Mouse (Mus musculus): ENCODE measurements around the gene Sirt2. TPM values are rescaled to one million over a fixed set of nuclear protein-coding genes. Genes with fewer than 3 reads are reported as not detected.

Sirt2 gene
- polyA plus RNA-seq, 2 experiments = 18.5 to 21.3 TPM

GRCm38 (mm10) chr7:28832137-28832536, 65.6 kb downstream of the Sirt2 start:
- ATAC-seq (ENCODE audit: insufficient read depth) (no peak), DNase-seq (ENCODE audit: low read depth in 3 of 3, low spot score in 3 of 3) (no peak)
- Histone ChIP-seq H3K4me1 (replicated peaks; ENCODE audit: control insufficient read depth in 2 of 2, insufficient read depth in 2 of 2, low read length in 1 of 2) (peaks cover 9 to 15% of the 10 kb centered on the region in 2 experiments), H3K27ac (no peak overlapping the region), H3K27me3 (ENCODE audit: control insufficient read depth, insufficient read depth, low read length) (no peaks in the 10 kb centered on the region), H3K9ac (replicated peaks) (no peak overlapping the region), H3K36me3 (replicated peaks; ENCODE audit: control insufficient read depth, insufficient read depth, low read depth) (peaks cover 6% of the 10 kb centered on the region; the same call in 1 of the 2 replicates), H3K9me3 (ENCODE audit: control insufficient read depth, low read length) (no peaks in the 10 kb centered on the region), H3K4me3 (ENCODE audit: insufficient read depth in 1 of 2, low read depth in 2 of 2, low read length in 2 of 2) (no peak overlapping the region), H3K4me2 (ENCODE audit: low read depth) (no peak overlapping the region)
- WGBS (ENCODE audit: insufficient replicate concordance) = 45% methylated on average over 6 of the region's 6 CpGs
- TF ChIP-seq CTCF (IDR thresholded peaks at IDR 0.05; ENCODE audit: low read depth) = no peak
- no peak for TF ChIP-seq EP300 (IDR thresholded peaks at IDR 0.05; ENCODE audit: low read depth)

DNA sequence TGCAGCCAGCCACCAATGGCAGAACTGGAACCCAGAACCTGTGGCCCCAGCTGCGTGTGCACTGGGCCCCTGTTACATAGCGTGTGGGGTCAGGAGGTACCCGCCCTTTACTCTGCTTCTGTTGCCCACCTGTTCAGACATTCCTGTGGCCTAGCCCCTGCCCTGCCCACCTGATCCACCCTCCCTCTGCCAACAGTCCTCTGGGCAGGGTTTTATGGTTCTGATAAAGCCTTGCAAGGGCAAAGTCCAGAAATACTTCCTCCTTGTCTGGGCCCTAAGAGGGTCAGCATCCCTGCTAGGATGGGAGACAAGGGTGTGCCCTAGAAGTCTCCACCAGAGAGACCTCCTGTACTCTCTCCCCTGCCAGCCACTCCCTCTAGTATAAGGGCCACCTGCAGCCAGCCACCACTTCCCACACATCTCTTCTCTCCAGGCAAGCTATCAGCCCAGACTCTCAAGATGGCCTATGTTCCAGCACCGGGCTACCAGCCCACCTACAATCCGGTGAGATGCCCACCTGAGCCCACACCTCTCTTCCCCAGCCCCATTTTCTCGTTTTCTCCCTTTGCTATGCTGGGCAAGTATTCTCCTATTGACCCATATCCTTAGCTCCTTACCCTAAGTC, 67.3 kb downstream of the Sirt2 start, which contains the start of gene Lgals4:
Lgals4 (plus strand) TSS at position 132 of the 625 bp plus-strand sequence.
- no peak for ATAC-seq (ENCODE audit: insufficient read depth)
- TF ChIP-seq EP300 (IDR thresholded peaks at IDR 0.05; ENCODE audit: low read depth) (no peak), CTCF (IDR thresholded peaks at IDR 0.05; ENCODE audit: low read depth) (no peak)
- Histone ChIP-seq H3K27me3 (ENCODE audit: control insufficient read depth, insufficient read depth, low read length) (no peaks in the 10 kb centered on the region), H3K4me2 (ENCODE audit: low read depth) (no peak within 1 kb of the TSS), H3K27ac (no peak within 1 kb of the TSS), H3K36me3 (replicated peaks; ENCODE audit: control insufficient read depth, insufficient read depth, low read depth) (peaks cover 6% of the 10 kb centered on the region; the same call in 1 of the 2 replicates), H3K4me1 (replicated peaks; ENCODE audit: control insufficient read depth in 2 of 2, insufficient read depth in 2 of 2, low read length in 1 of 2) (peaks cover 9 to 16% of the 10 kb centered on the region in 2 experiments), H3K9ac (replicated peaks) (no peak within 1 kb of the TSS), H3K4me3 (ENCODE audit: insufficient read depth in 1 of 2, low read depth in 2 of 2, low read length in 2 of 2) (no peak within 1 kb of the TSS), H3K9me3 (ENCODE audit: control insufficient read depth, low read length) (no peaks in the 10 kb centered on the region)
- 68% methylated on average over 6 of the region's 6 CpGs for WGBS (ENCODE audit: insufficient replicate concordance)
- DNase-seq (ENCODE audit: low read depth in 3 of 3, low spot score in 3 of 3) = no peak

- H3K9me3 ChIP-seq (ENCODE audit: control insufficient read depth, low read length) = no peaks in the 10 kb centered on the region
- no peak overlapping the region for H3K27ac ChIP-seq
- H3K4me3 ChIP-seq (ENCODE audit: insufficient read depth in 1 of 2, low read depth in 2 of 2, low read length in 2 of 2) = no peak overlapping the region
- WGBS (ENCODE audit: insufficient replicate concordance) = 68% methylated on average over 5 of the region's 5 CpGs
- no peaks in the 10 kb centered on the region for H3K36me3 ChIP-seq (replicated peaks; ENCODE audit: control insufficient read depth, insufficient read depth, low read depth)
- no peak for ATAC-seq (ENCODE audit: insufficient read depth)
- peaks cover 0 to 6% of the 10 kb centered on the region in 2 experiments; a peak in 3 of 4 replicates for H3K4me1 ChIP-seq (replicated peaks; ENCODE audit: control insufficient read depth in 2 of 2, insufficient read depth in 2 of 2, low read length in 1 of 2)
- no peak overlapping the region for H3K9ac ChIP-seq (replicated peaks)
- DNase-seq (ENCODE audit: low read depth in 3 of 3, low spot score in 3 of 3) = no peak
- no peak overlapping the region for H3K4me2 ChIP-seq (ENCODE audit: low read depth)
- H3K27me3 ChIP-seq (ENCODE audit: control insufficient read depth, insufficient read depth, low read length) = no peaks in the 10 kb centered on the region
- TF ChIP-seq CTCF (IDR thresholded peaks at IDR 0.05; ENCODE audit: low read depth) = no peak
- no peak for TF ChIP-seq EP300 (IDR thresholded peaks at IDR 0.05; ENCODE audit: low read depth)
Measured at GRCm38 (mm10) chr7:28836936-28837335, 70.4 kb downstream of the Sirt2 start.

Other genes with a start within 250 kb of the Sirt2 start
- not detected in 2 replicates for gene Ifnl3, start 243.9 kb upstream of the Sirt2 start, polyA plus RNA-seq (2012; rRNA removed)
- gene Ifnl3, start 243.9 kb upstream of the Sirt2 start, polyA plus RNA-seq (2014; fragmentation: Nextera tagmentation; extraction: Ambion mirVana) = not detected in 2 replicates
- gene Sycn, start 225.8 kb upstream of the Sirt2 start, polyA plus RNA-seq (2012; rRNA removed) = not detected in 2 replicates
- not detected in 2 replicates for gene Sycn, start 225.8 kb upstream of the Sirt2 start, polyA plus RNA-seq (2014; fragmentation: Nextera tagmentation; extraction: Ambion mirVana)
- gene Nccrp1, start 219.5 kb upstream of the Sirt2 start, polyA plus RNA-seq (2012; rRNA removed) = 0.05 TPM in 1 of 2 replicates, not detected in the other
- not detected in 2 replicates for gene Nccrp1, start 219.5 kb upstream of the Sirt2 start, polyA plus RNA-seq (2014; fragmentation: Nextera tagmentation; extraction: Ambion mirVana)
- gene Samd4b, start 168.6 kb upstream of the Sirt2 start, polyA plus RNA-seq (2012; rRNA removed) = 12.0 and 14.2 TPM in 2 replicates
- gene Samd4b, start 168.6 kb upstream of the Sirt2 start, polyA plus RNA-seq (2014; fragmentation: Nextera tagmentation; extraction: Ambion mirVana) = 4.5 and 5.9 TPM in 2 replicates
- 11.5 and 12.3 TPM in 2 replicates for gene Pak4, start 168.6 kb upstream of the Sirt2 start, polyA plus RNA-seq (2012; rRNA removed)
- 8.5 and 8.6 TPM in 2 replicates for gene Pak4, start 168.6 kb upstream of the Sirt2 start, polyA plus RNA-seq (2014; fragmentation: Nextera tagmentation; extraction: Ambion mirVana)
- gene Acp7, start 135.4 kb upstream of the Sirt2 start, polyA plus RNA-seq (2012; rRNA removed) = not detected in 2 replicates
- gene Acp7, start 135.4 kb upstream of the Sirt2 start, polyA plus RNA-seq (2014; fragmentation: Nextera tagmentation; extraction: Ambion mirVana) = not detected in 2 replicates
- gene Fbxo27, start 73.9 kb upstream of the Sirt2 start, polyA plus RNA-seq (2012; rRNA removed) = 0.37 and 0.55 TPM in 2 replicates
- 0.09 and 0.15 TPM in 2 replicates for gene Fbxo27, start 73.9 kb upstream of the Sirt2 start, polyA plus RNA-seq (2014; fragmentation: Nextera tagmentation; extraction: Ambion mirVana)
- 0.68 and 0.76 TPM in 2 replicates for gene Fbxo17, start 49.9 kb upstream of the Sirt2 start, polyA plus RNA-seq (2012; rRNA removed)
- 0.61 and 0.93 TPM in 2 replicates for gene Fbxo17, start 49.9 kb upstream of the Sirt2 start, polyA plus RNA-seq (2014; fragmentation: Nextera tagmentation; extraction: Ambion mirVana)
- 46.2 and 50.2 TPM in 2 replicates for gene Mrps12, start 24.9 kb upstream of the Sirt2 start, polyA plus RNA-seq (2012; rRNA removed)
- 82.5 and 91.0 TPM in 2 replicates for gene Mrps12, start 24.9 kb upstream of the Sirt2 start, polyA plus RNA-seq (2014; fragmentation: Nextera tagmentation; extraction: Ambion mirVana)
- 11.4 and 12.7 TPM in 2 replicates for gene Sars2, start 24.7 kb upstream of the Sirt2 start, polyA plus RNA-seq (2012; rRNA removed)
- gene Sars2, start 24.7 kb upstream of the Sirt2 start, polyA plus RNA-seq (2014; fragmentation: Nextera tagmentation; extraction: Ambion mirVana) = 9.3 and 11.3 TPM in 2 replicates
- gene Ccer2, start 10.6 kb upstream of the Sirt2 start, polyA plus RNA-seq (2012; rRNA removed) = not detected in 2 replicates
- not detected in 2 replicates for gene Ccer2, start 10.6 kb upstream of the Sirt2 start, polyA plus RNA-seq (2014; fragmentation: Nextera tagmentation; extraction: Ambion mirVana)
- gene Nfkbib, start 777 bp downstream of the Sirt2 start, polyA plus RNA-seq (2012; rRNA removed) = 15.0 and 19.7 TPM in 2 replicates
- 27.0 and 29.6 TPM in 2 replicates for gene Nfkbib, start 777 bp downstream of the Sirt2 start, polyA plus RNA-seq (2014; fragmentation: Nextera tagmentation; extraction: Ambion mirVana)
- gene Rinl, start 22.2 kb downstream of the Sirt2 start, polyA plus RNA-seq (2012; rRNA removed) = 4.3 and 4.7 TPM in 2 replicates
- gene Rinl, start 22.2 kb downstream of the Sirt2 start, polyA plus RNA-seq (2014; fragmentation: Nextera tagmentation; extraction: Ambion mirVana) = 4.0 and 4.8 TPM in 2 replicates
- 110 and 138 TPM in 2 replicates for gene Hnrnpl, start 41.8 kb downstream of the Sirt2 start, polyA plus RNA-seq (2012; rRNA removed)
- 83.1 and 91.3 TPM in 2 replicates for gene Hnrnpl, start 41.8 kb downstream of the Sirt2 start, polyA plus RNA-seq (2014; fragmentation: Nextera tagmentation; extraction: Ambion mirVana)
- gene Ech1, start 58.5 kb downstream of the Sirt2 start, polyA plus RNA-seq (2012; rRNA removed) = 62.4 and 62.7 TPM in 2 replicates
- 92.5 and 97.4 TPM in 2 replicates for gene Ech1, start 58.5 kb downstream of the Sirt2 start, polyA plus RNA-seq (2014; fragmentation: Nextera tagmentation; extraction: Ambion mirVana)
- gene Lgals4, start 67.1 kb downstream of the Sirt2 start, polyA plus RNA-seq (2012; rRNA removed) = 2.3 and 3.3 TPM in 2 replicates
- 0.98 and 1.1 TPM in 2 replicates for gene Lgals4, start 67.1 kb downstream of the Sirt2 start, polyA plus RNA-seq (2014; fragmentation: Nextera tagmentation; extraction: Ambion mirVana)
- gene Lgals7, start 97.1 kb downstream of the Sirt2 start, polyA plus RNA-seq (2012; rRNA removed) = 0.09 and 0.42 TPM in 2 replicates
- 0.40 TPM in 1 of 2 replicates, not detected in the other for gene Lgals7, start 97.1 kb downstream of the Sirt2 start, polyA plus RNA-seq (2014; fragmentation: Nextera tagmentation; extraction: Ambion mirVana)
- gene Capn12, start 114.7 kb downstream of the Sirt2 start, polyA plus RNA-seq (2012; rRNA removed) = 0.01 and 0.02 TPM in 2 replicates
- gene Capn12, start 114.7 kb downstream of the Sirt2 start, polyA plus RNA-seq (2014; fragmentation: Nextera tagmentation; extraction: Ambion mirVana) = 0.15 and 0.19 TPM in 2 replicates
- 80.4 and 86.2 TPM in 2 replicates for gene Actn4, start 195.6 kb downstream of the Sirt2 start, polyA plus RNA-seq (2012; rRNA removed)
- gene Actn4, start 195.6 kb downstream of the Sirt2 start, polyA plus RNA-seq (2014; fragmentation: Nextera tagmentation; extraction: Ambion mirVana) = 94.5 and 105 TPM in 2 replicates
- 281 and 283 TPM in 2 replicates for gene Eif3k, start 215.1 kb downstream of the Sirt2 start, polyA plus RNA-seq (2012; rRNA removed)
- gene Eif3k, start 215.1 kb downstream of the Sirt2 start, polyA plus RNA-seq (2014; fragmentation: Nextera tagmentation; extraction: Ambion mirVana) = 283 and 288 TPM in 2 replicates
- 16.7 and 17.3 TPM in 2 replicates for gene Map4k1, start 215.3 kb downstream of the Sirt2 start, polyA plus RNA-seq (2012; rRNA removed)
- gene Map4k1, start 215.3 kb downstream of the Sirt2 start, polyA plus RNA-seq (2014; fragmentation: Nextera tagmentation; extraction: Ambion mirVana) = 24.9 and 27.4 TPM in 2 replicates